Mouse (Mus musculus): ENCODE measurements around the gene Gtf2f2.
"Not testable (repeated sequence)": the region's sequence is repeated elsewhere in the genome, so short reads cannot be mapped to it uniquely, and the experiment has no call there.

Gtf2f2 gene

GRCm38 (mm10) chr14:75992371-75992770, 18.3 kb downstream of the Gtf2f2 start:
- no peak for DNase-seq

- DNase-seq, result no peak
These were observed 19.7 kb downstream of the Gtf2f2 start for GRCm38 (mm10) chr14:75990936-75991335.

GRCm38 (mm10) chr14:75989168-75989567, 21.5 kb downstream of the Gtf2f2 start:
- no peak for DNase-seq

- DNase-seq, result no peak
These were observed 23.7 kb downstream of the Gtf2f2 start for GRCm38 (mm10) chr14:75986878-75987483.

GRCm38 (mm10) chr14:75985112-75985511, 25.6 kb downstream of the Gtf2f2 start:
- peak in 1 of 2 experiments; percentile 8 for DNase-seq

GRCm38 (mm10) chr14:75983891-75984290, 26.8 kb downstream of the Gtf2f2 start:
- no peak for DNase-seq

GRCm38 (mm10) chr14:75981231-75981630, 29.4 kb downstream of the Gtf2f2 start:
- no peak for DNase-seq

GRCm38 (mm10) chr14:75976107-75976506, 34.6 kb downstream of the Gtf2f2 start:
- no peak for DNase-seq

GRCm38 (mm10) chr14:75967291-75967690, 43.4 kb downstream of the Gtf2f2 start:
- no peak for DNase-seq

- DNase-seq, result no peak
These were observed 46.2 kb downstream of the Gtf2f2 start for GRCm38 (mm10) chr14:75964433-75964832.

GRCm38 (mm10) chr14:75964000-75964399, 46.7 kb downstream of the Gtf2f2 start:
- DNase-seq, result no peak

- no peak for DNase-seq
These were observed 47.5 kb downstream of the Gtf2f2 start for GRCm38 (mm10) chr14:75963215-75963614.

GRCm38 (mm10) chr14:75962250-75962649, 48.4 kb downstream of the Gtf2f2 start:
- peak in 1 of 2 experiments; percentile 8 for DNase-seq

- no peak for DNase-seq
These were observed 55.9 kb downstream of the Gtf2f2 start, which contains the start of gene Kctd4 for GRCm38 (mm10) chr14:75954766-75955165. Kctd4 (plus strand) TSS chr14:75955009.

- DNase-seq, result no peak
These were observed 57.7 kb downstream of the Gtf2f2 start for GRCm38 (mm10) chr14:75953011-75953410.

GRCm38 (mm10) chr14:75947674-75948073, 63.0 kb downstream of the Gtf2f2 start:
- no peak for DNase-seq

- DNase-seq, result no peak
These were observed 68.3 kb downstream of the Gtf2f2 start for GRCm38 (mm10) chr14:75942365-75942764.

- no peak for DNase-seq
These were observed 69.2 kb downstream of the Gtf2f2 start for GRCm38 (mm10) chr14:75941500-75941899.

GRCm38 (mm10) chr14:75937714-75938113, 73.0 kb downstream of the Gtf2f2 start:
- DNase-seq, result no peak

- peak; percentile 18 to 24 for DNase-seq
These were observed 76.3 kb downstream of the Gtf2f2 start for GRCm38 (mm10) chr14:75934359-75934758.

GRCm38 (mm10) chr14:75931266-75931665, 79.4 kb downstream of the Gtf2f2 start:
- DNase-seq, result peak; percentile 22 to 35

GRCm38 (mm10) chr14:75929713-75930112, 81.0 kb downstream of the Gtf2f2 start:
- DNase-seq, result not testable (repeated sequence)

GRCm38 (mm10) chr14:75923314-75924052, 87.2 kb downstream of the Gtf2f2 start:
- no peak for DNase-seq

- no peak for DNase-seq
These were observed 98.0 kb downstream of the Gtf2f2 start for GRCm38 (mm10) chr14:75912665-75913064.
